Mouse (Mus musculus) midbrain, embryonic 13.5 days (tissue): ENCODE measurements around the gene Elob. TPM values are rescaled to one million over a fixed set of nuclear protein-coding genes. Genes with fewer than 3 reads are reported as not detected.

Experiments used
- microRNA-seq: library from miRNA; unstranded; fragments of <30 nt; microRNA quantifications from one replicate; pipeline ENCODE4, GENCODE M21; 2016
- polyA plus RNA-seq: library from polyadenylated mRNA; unstranded; fragments of >200 nt; fragmentation: Nextera tagmentation; extraction: Ambion mirVana; gene quantifications from 2 replicates; pipeline ENCODE4 v1.2.1, GENCODE M21; 2015

Gene Elob
- polyA plus RNA-seq, 1 experiment from 2014 or later: 1,286 TPM

Small RNA genes within 50 kb of the gene (microRNA-seq; reads per million reads assigned to microRNA genes)
- not detected for gene Mir5125

Other genes with a start within 250 kb of the Elob start
- 26.6 and 28.7 TPM in 2 replicates for gene Zfp13, start 229.6 kb downstream of the Elob start, polyA plus RNA-seq
- not detected in 2 replicates for gene Zscan10, start 228.3 kb downstream of the Elob start, polyA plus RNA-seq
- gene Mmp25, start 183.9 kb downstream of the Elob start, polyA plus RNA-seq: 1.1 TPM in 2 replicates
- gene Bicdl2, start 168.6 kb downstream of the Elob start, polyA plus RNA-seq: 0.16 TPM in 1 of 2 replicates, not detected in the other
- 84.9 and 90.9 TPM in 2 replicates for gene Hcfc1r1, start 155.5 kb downstream of the Elob start, polyA plus RNA-seq
- gene Thoc6, start 155.3 kb downstream of the Elob start, polyA plus RNA-seq: 44.8 and 46.5 TPM in 2 replicates
- gene Tnfrsf12a, start 151.7 kb downstream of the Elob start, polyA plus RNA-seq: 1.4 and 2.9 TPM in 2 replicates
- gene Cldn6, start 149.9 kb downstream of the Elob start, polyA plus RNA-seq: 0.15 and 0.17 TPM in 2 replicates
- 0.32 and 1.1 TPM in 2 replicates for gene Cldn9, start 145.1 kb downstream of the Elob start, polyA plus RNA-seq
- gene 1520401A03Rik, start 106.4 kb downstream of the Elob start, polyA plus RNA-seq: 0.30 TPM in 1 of 2 replicates, not detected in the other
- 21.4 and 26.5 TPM in 2 replicates for gene Pkmyt1, start 102.8 kb downstream of the Elob start, polyA plus RNA-seq
- 55.8 and 56.8 TPM in 2 replicates for gene Paqr4, start 88.3 kb downstream of the Elob start, polyA plus RNA-seq
- gene Kremen2, start 83.3 kb downstream of the Elob start, polyA plus RNA-seq: 0.57 and 0.66 TPM in 2 replicates
- 238 and 243 TPM in 2 replicates for gene Flywch1, start 57.5 kb downstream of the Elob start, polyA plus RNA-seq
- 63.9 and 70.5 TPM in 2 replicates for gene Flywch2, start 43.1 kb downstream of the Elob start, polyA plus RNA-seq
- 639 and 664 TPM in 2 replicates for gene Srrm2, start 38.6 kb downstream of the Elob start, polyA plus RNA-seq
- 0.30 and 0.36 TPM in 2 replicates for gene Prss33, start 6.9 kb upstream of the Elob start, polyA plus RNA-seq
- not detected in 2 replicates for gene Prss32, start 14.7 kb upstream of the Elob start, polyA plus RNA-seq
- 0.94 and 1.5 TPM in 2 replicates for gene Prss41, start 15.0 kb upstream of the Elob start, polyA plus RNA-seq
- not detected in 2 replicates for gene Prss21, start 38.9 kb upstream of the Elob start, polyA plus RNA-seq
- gene Dcpp1, start 51.7 kb upstream of the Elob start, polyA plus RNA-seq: not detected in 2 replicates
- gene Dcpp2, start 51.7 kb upstream of the Elob start, polyA plus RNA-seq: not detected in 2 replicates
- not detected in 2 replicates for gene Dcpp3, start 88.3 kb upstream of the Elob start, polyA plus RNA-seq
- not detected in 2 replicates for gene Sbp, start 112.5 kb upstream of the Elob start, polyA plus RNA-seq
- gene Sbpl, start 126.1 kb upstream of the Elob start, polyA plus RNA-seq: not detected in 2 replicates
- not detected in 2 replicates for gene Prss30, start 151.4 kb upstream of the Elob start, polyA plus RNA-seq
- 0.12 TPM in 1 of 2 replicates, not detected in the other for gene Prss22, start 169.0 kb upstream of the Elob start, polyA plus RNA-seq
- gene Prss27, start 209.0 kb upstream of the Elob start, polyA plus RNA-seq: 0.32 and 0.54 TPM in 2 replicates
- 80.9 and 81.5 TPM in 2 replicates for gene Kctd5, start 244.3 kb upstream of the Elob start, polyA plus RNA-seq